Mouse (Mus musculus) forebrain, embryonic 12.5 days (tissue): ENCODE results near the gene Shisal2a. TPM values are rescaled to one million over a fixed set of nuclear protein-coding genes. Genes with fewer than 3 reads are reported as not detected.

Experiments
- ATAC-seq: fragments of 200-750 bp; cut with Nextera tagmentation; 2 replicates; pipeline ENCODE4 v1.8.0; 2017; ENCODE audit warnings: moderate TSS enrichment; ENCODE audit not compliant: low FRiP score
- H3K27ac ChIP-seq: fragments of 300-500 bp; sonication (generic); 2 replicates; pipeline ENCODE4 v1.5.1; 2016; ENCODE audit warnings: mild to moderate bottlenecking
- H3K27me3 ChIP-seq: fragments of 300-500 bp; sonication (generic); 2 replicates; pipeline ENCODE4 v1.6.1; 2016; ENCODE audit warnings: mild to moderate bottlenecking
- H3K36me3 ChIP-seq: fragments of 300-500 bp; sonication (generic); replicated peaks from 2 replicates; pipeline ENCODE4 v1.6.1; 2016; ENCODE audit warnings: mild to moderate bottlenecking
- H3K4me1 ChIP-seq: fragments of 300-500 bp; sonication (generic); 2 replicates; pipeline ENCODE4 v1.6.1; 2016
- H3K4me2 ChIP-seq: fragments of 300-500 bp; sonication (generic); 2 replicates; pipeline ENCODE4 v1.6.1; 2016; ENCODE audit warnings: mild to moderate bottlenecking, moderate library complexity
- H3K4me3 ChIP-seq: fragments of 300-500 bp; sonication (generic); replicated peaks from 2 replicates; pipeline ENCODE4 v1.5.1; 2016; ENCODE audit warnings: mild to moderate bottlenecking
- H3K9ac ChIP-seq: fragments of 300-500 bp; sonication (generic); 2 replicates; pipeline ENCODE4 v1.6.1; 2016; ENCODE audit warnings: mild to moderate bottlenecking
- H3K9me3 ChIP-seq: fragments of 300-500 bp; sonication (generic); 2 replicates; pipeline ENCODE4 v1.6.1; 2016
- WGBS: fragments of 180-500 bp; shearing (Covaris S2); methylation state at CpG from one replicate; pipeline ENCODE4 v1.1.7; 2016; 5-methylcytosine and 5-hydroxymethylcytosine counted together
- polyA plus RNA-seq: library from polyadenylated mRNA; unstranded; fragments of >200 nt; fragmentation: Nextera tagmentation; extraction: Ambion mirVana; gene quantifications from 2 replicates; pipeline ENCODE4 v1.2.1, GENCODE M21; 2016

Gene Shisal2a
- 2.2 and 2.3 TPM in 2 replicates for polyA plus RNA-seq

DNA sequence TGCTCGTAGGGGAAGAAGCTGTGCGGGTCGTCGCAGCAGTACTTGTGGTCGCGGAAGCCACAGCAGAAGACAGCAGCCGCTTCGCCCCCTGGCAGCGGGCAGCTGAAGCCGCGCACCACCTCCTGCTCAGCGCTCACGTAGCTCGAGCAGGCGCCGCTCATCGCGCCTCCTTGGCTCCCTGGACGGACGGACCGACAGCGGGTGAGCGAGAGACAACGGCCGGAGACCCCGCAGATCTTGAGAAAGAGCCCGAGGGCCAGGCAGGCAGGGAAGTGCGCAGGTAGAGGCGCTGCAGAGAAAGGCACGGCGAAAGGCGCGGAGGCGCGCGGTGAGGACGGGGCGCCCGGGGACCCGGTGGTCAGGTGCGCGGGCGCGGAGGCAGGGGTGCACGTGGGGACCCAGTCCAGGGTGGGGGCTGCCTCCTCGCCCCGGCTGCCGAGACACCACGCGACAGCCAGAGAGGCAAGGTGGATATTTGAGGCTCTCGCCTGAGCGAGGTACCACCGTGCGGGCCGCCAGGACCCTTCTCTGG, at the start of gene Shisal2a:
TSS of gene Shisal2a (minus strand) at position 167 of the 532 bp plus-strand sequence.
- peaks cover 41% of the 10 kb centered on the region for H3K27me3 ChIP-seq
- H3K9me3 ChIP-seq, result no peaks in the 10 kb centered on the region
- H3K36me3 ChIP-seq, result no peaks in the 10 kb centered on the region
- H3K4me2 ChIP-seq, result peak within 1 kb of the TSS; percentile 72
- 2% methylated on average over 55 of the region's 55 CpGs for WGBS
- H3K4me1 ChIP-seq, result peaks cover 31% of the 10 kb centered on the region
- H3K27ac ChIP-seq, result 0 out of 2 replicates have a peak within 1 kb of the TSS, but pooled peaks have one; percentile 19
- peak within 1 kb of the TSS; percentile 72 for H3K9ac ChIP-seq
- peak within 1 kb of the TSS; percentile 51 for H3K4me3 ChIP-seq
- peak; percentile 62 for ATAC-seq

- 13% methylated on average over 2 of the region's 2 CpGs for WGBS
- H3K27me3 ChIP-seq, result no peaks in the 10 kb centered on the region
- peaks cover 30% of the 10 kb centered on the region for H3K4me1 ChIP-seq
- H3K27ac ChIP-seq, result peak overlapping the region; percentile 92
- no peaks in the 10 kb centered on the region for H3K36me3 ChIP-seq
- H3K9ac ChIP-seq, result 0 out of 2 replicates have a peak overlapping the region, but pooled peaks have one; percentile 8
- H3K4me3 ChIP-seq, result no peak overlapping the region
- peak; percentile 42 for ATAC-seq
- no peaks in the 10 kb centered on the region for H3K9me3 ChIP-seq
- H3K4me2 ChIP-seq, result peak overlapping the region; percentile 35
Observed at GRCm38 (mm10) chr4:108431561-108431936, 48.4 kb upstream of the Shisal2a start.

GRCm38 (mm10) chr4:108430656-108431560, 47.8 kb upstream of the Shisal2a start:
- Histone ChIP-seq H3K27me3 (no peaks in the 10 kb centered on the region), H3K4me3 (no peak overlapping the region), H3K9me3 (no peaks in the 10 kb centered on the region), H3K4me2 (peak overlapping the region; percentile 35), H3K9ac (0 out of 2 replicates have a peak overlapping the region, but pooled peaks have one; percentile 8), H3K4me1 (peaks cover 30% of the 10 kb centered on the region), H3K36me3 (no peaks in the 10 kb centered on the region), H3K27ac (peak overlapping the region; percentile 92)
- ATAC-seq, result peak; percentile 95
- 15% methylated on average over 4 of the region's 4 CpGs for WGBS

- H3K9me3 ChIP-seq, result no peaks in the 10 kb centered on the region
- no peak overlapping the region for H3K4me3 ChIP-seq
- no peaks in the 10 kb centered on the region for H3K36me3 ChIP-seq
- no peak overlapping the region for H3K9ac ChIP-seq
- H3K4me2 ChIP-seq, result no peak overlapping the region
- WGBS, result 91% methylated on average over 6 of the region's 6 CpGs
- no peak overlapping the region for H3K27ac ChIP-seq
- no peak for ATAC-seq
- H3K27me3 ChIP-seq, result no peaks in the 10 kb centered on the region
- H3K4me1 ChIP-seq, result peaks cover 27% of the 10 kb centered on the region
Observed at GRCm38 (mm10) chr4:108428341-108428721, 45.2 kb upstream of the Shisal2a start.

- H3K27ac ChIP-seq, result 0 out of 2 replicates have a peak overlapping the region, but pooled peaks have one; percentile 19
- no peak overlapping the region for H3K9ac ChIP-seq
- peaks cover 24% of the 10 kb centered on the region for H3K4me1 ChIP-seq
- no peak for ATAC-seq
- H3K4me2 ChIP-seq, result no peak overlapping the region
- H3K36me3 ChIP-seq, result no peaks in the 10 kb centered on the region
- no peaks in the 10 kb centered on the region for H3K9me3 ChIP-seq
- 83% methylated on average over 11 of the region's 11 CpGs for WGBS
- H3K27me3 ChIP-seq, result no peaks in the 10 kb centered on the region
- no peak overlapping the region for H3K4me3 ChIP-seq
Observed at GRCm38 (mm10) chr4:108427719-108428340, 44.7 kb upstream of the Shisal2a start.

GRCm38 (mm10) chr4:108424587-108424986, 41.4 kb upstream of the Shisal2a start:
- Histone ChIP-seq H3K9me3 (no peaks in the 10 kb centered on the region), H3K36me3 (no peaks in the 10 kb centered on the region), H3K27me3 (no peaks in the 10 kb centered on the region), H3K4me1 (no peaks in the 10 kb centered on the region), H3K4me2 (no peak overlapping the region), H3K9ac (no peak overlapping the region), H3K27ac (no peak overlapping the region), H3K4me3 (no peak overlapping the region)
- ATAC-seq, result no peak
- 87% methylated on average over 2 of the region's 2 CpGs for WGBS

DNA sequence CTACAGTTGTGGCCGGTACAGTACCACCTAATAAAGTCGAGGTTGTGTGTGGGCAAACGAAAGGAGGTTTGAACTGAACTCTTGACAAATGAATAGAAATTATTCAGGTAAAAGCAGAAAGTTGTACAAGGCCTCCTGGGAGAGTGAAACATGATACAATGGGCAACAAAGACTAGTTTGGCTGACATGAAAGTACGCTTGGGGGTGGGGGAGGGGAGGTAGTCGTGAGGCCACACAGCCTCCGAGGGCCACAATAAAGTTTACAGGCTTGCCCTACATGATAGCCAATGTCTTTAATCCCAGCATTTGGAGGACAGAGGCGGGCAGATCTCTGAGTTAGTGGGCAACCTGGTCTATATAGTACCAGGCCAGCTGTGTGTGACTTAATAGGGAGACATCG, 24.5 kb upstream of the Shisal2a start:
- Histone ChIP-seq H3K36me3 (no peaks in the 10 kb centered on the region), H3K4me1 (peaks cover 19% of the 10 kb centered on the region), H3K9ac (no peak overlapping the region), H3K4me3 (no peak overlapping the region), H3K4me2 (no peak overlapping the region), H3K27me3 (0 out of 2 replicates have a peak, but pooled peaks cover 2% of the 10 kb centered on the region), H3K9me3 (no peaks in the 10 kb centered on the region), H3K27ac (no peak overlapping the region)
- no peak for ATAC-seq
- 40% methylated on average over 8 of the region's 8 CpGs for WGBS

- no peaks in the 10 kb centered on the region for H3K36me3 ChIP-seq
- H3K9me3 ChIP-seq, result no peaks in the 10 kb centered on the region
- H3K9ac ChIP-seq, result peak within 1 kb of the TSS; percentile 68
- H3K4me1 ChIP-seq, result peaks cover 19% of the 10 kb centered on the region
- WGBS, result 9% methylated on average over 15 of the region's 15 CpGs
- 0 out of 2 replicates have a peak, but pooled peaks cover 2% of the 10 kb centered on the region for H3K27me3 ChIP-seq
- H3K4me2 ChIP-seq, result peak within 1 kb of the TSS; percentile 73
- H3K27ac ChIP-seq, result peak within 1 kb of the TSS; percentile 46; the same call in 1 of the 2 replicates
- no peak for ATAC-seq
- peak within 1 kb of the TSS; percentile 49 for H3K4me3 ChIP-seq
Observed at GRCm38 (mm10) chr4:108406861-108407401, 23.8 kb upstream of the Shisal2a start, which contains the start of gene Gpx7. TSS of gene Gpx7 (minus strand) at chr4:108406961.

DNA sequence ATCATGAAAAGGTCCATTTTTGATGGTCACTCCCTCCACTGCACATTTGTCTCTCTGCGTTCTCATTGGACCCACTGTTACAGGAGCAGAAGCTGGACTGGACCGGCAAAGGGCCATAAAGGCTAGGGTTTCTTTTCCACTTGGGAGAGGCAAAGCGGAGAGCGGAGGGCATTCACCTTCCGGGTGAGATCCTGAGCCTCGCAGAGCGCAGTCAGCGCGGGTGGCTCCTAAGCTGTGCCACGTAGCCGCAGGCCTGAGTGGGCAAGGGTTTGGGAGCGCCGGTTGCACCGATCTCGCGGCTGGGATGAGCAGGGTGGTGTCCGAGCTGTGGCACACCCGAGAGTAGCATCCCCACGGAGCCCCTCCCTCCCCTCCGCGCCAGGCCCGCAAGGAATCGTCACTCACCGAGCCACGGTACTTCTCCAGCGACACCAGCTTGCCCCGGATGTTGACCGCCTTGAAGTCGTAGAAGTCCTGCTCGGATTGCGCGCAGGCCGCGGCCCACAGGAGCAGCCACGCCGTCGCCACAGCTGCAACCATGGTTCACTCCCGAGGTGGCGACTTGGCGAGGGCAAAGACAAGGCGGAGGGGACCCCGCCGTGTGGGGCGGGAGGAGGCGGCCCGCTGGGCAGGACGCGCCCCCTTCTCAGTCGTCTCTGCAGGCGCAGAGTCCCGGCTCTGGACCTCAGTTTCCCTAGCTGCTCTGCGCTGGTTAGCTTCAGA, 23.1 kb upstream of the Shisal2a start:
- H3K27ac ChIP-seq, result peak overlapping the region; percentile 46; the same call in 1 of the 2 replicates
- no peaks in the 10 kb centered on the region for H3K9me3 ChIP-seq
- 2% methylated on average over 52 of the region's 52 CpGs for WGBS
- no peaks in the 10 kb centered on the region for H3K36me3 ChIP-seq
- peak; percentile 75 for ATAC-seq
- H3K4me1 ChIP-seq, result peaks cover 19% of the 10 kb centered on the region
- peak overlapping the region; percentile 73 for H3K4me2 ChIP-seq
- H3K27me3 ChIP-seq, result 0 out of 2 replicates have a peak, but pooled peaks cover 2% of the 10 kb centered on the region
- H3K4me3 ChIP-seq, result peak overlapping the region; percentile 49
- peak overlapping the region; percentile 68 for H3K9ac ChIP-seq

- 76% methylated on average over 3 of the region's 3 CpGs for WGBS
- Histone ChIP-seq H3K27ac (no peak overlapping the region), H3K4me3 (peak overlapping the region; percentile 49), H3K9me3 (no peaks in the 10 kb centered on the region), H3K27me3 (0 out of 2 replicates have a peak, but pooled peaks cover 2% of the 10 kb centered on the region), H3K9ac (peak overlapping the region; percentile 68; the same call in 1 of the 2 replicates), H3K4me2 (peak overlapping the region; percentile 73), H3K4me1 (peaks cover 19% of the 10 kb centered on the region), H3K36me3 (peaks cover 3% of the 10 kb centered on the region; the same call in 1 of the 2 replicates)
- peak; percentile 50 for ATAC-seq
Observed at GRCm38 (mm10) chr4:108405766-108406137, 22.6 kb upstream of the Shisal2a start.

- Histone ChIP-seq H3K9ac (no peak overlapping the region), H3K4me2 (no peak overlapping the region), H3K36me3 (peaks cover 9% of the 10 kb centered on the region; the same call in 1 of the 2 replicates), H3K9me3 (no peaks in the 10 kb centered on the region), H3K4me3 (no peak overlapping the region), H3K4me1 (peaks cover 19% of the 10 kb centered on the region), H3K27me3 (0 out of 2 replicates have a peak, but pooled peaks cover 2% of the 10 kb centered on the region), H3K27ac (no peak overlapping the region)
- no peak for ATAC-seq
- WGBS, result 82% methylated on average over 8 of the region's 8 CpGs
Observed at GRCm38 (mm10) chr4:108403861-108404635, 20.9 kb upstream of the Shisal2a start.
